Mouse (Mus musculus) embryonic fibroblast, embryonic 13.5 days (primary cell): Measurements from ENCODE around the gene C2cd2.

Experiments used
- CTCF ChIP-seq: IDR thresholded peaks from 2 replicates; pipeline ENCODE4 v1.5.1; 2011; ENCODE audit warnings: mild to moderate bottlenecking, control low read depth, low read length, moderate library complexity, borderline replicate concordance; ENCODE audit not compliant: insufficient read depth
- POLR2A ChIP-seq: IDR thresholded peaks from 2 replicates; pipeline ENCODE4 v1.6.1; 2011; ENCODE audit warnings: low read depth, mild to moderate bottlenecking, control low read depth, low read length, moderate library complexity

- TF ChIP-seq POLR2A, result no peak
- no peak for TF ChIP-seq CTCF
These were observed 9.1 kb downstream of the C2cd2 start for GRCm38 (mm10) chr16:97953300-97953699.
